Mouse (Mus musculus): Measurements from ENCODE around the gene Klhl34. TPM values are rescaled to one million over a fixed set of nuclear protein-coding genes. Genes with fewer than 3 reads are reported as not detected.

Gene Klhl34
- polyA plus RNA-seq (2012; rRNA removed): 0.05 and 0.10 TPM in 2 replicates

DNA sequence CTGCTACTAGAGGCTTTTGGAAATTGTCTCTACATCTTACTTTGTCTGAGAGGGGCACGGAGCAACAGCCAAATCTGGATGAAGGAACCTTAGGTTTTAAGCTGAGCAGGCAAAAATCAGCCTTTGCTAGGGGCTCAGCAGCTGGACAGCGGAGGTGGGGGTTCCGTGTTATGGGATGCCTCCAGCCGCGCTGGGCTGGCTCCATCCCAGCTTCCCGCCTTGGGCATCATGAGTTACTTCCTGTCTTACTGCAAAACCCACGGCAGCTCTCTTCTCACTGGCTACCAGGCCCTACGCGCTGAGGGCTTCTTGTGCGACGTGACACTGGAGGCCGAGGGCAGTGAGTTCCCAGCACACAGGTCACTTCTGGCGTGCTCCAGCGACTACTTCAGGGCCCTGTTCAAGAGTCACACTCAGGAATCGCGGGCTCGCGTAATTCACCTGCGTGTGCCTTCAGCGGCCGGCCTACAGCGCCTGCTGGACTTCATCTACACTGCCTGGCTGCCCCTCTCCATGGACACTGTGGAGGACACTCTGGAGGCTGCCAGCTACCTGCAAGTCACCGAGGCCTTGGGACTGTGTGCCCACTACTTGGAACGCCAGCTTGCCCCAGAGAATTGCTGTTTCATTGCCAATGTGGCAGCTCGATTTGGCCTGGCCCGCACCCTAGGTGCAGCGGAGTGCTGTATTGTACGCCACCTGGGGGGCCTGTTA, at the start of gene Klhl34:
Gene Klhl34 (plus strand): TSS at position 229 of the 714 bp plus-strand sequence.
- H3K4me1 ChIP-seq (ENCODE audit: control insufficient read depth, insufficient read depth, low read length): peaks cover 17% of the 10 kb centered on the region
- no peaks in the 10 kb centered on the region for H3K27me3 ChIP-seq (ENCODE audit: control insufficient read depth, insufficient read depth, low read length)
- DNase-seq: peak in 1 of 2 experiments; percentile 74
- H3K27ac ChIP-seq (ENCODE audit: insufficient read depth, low read length): peak within 1 kb of the TSS; percentile 17
- TF ChIP-seq CTCF (IDR thresholded peaks at IDR 0.05; ENCODE audit: borderline replicate concordance, insufficient read depth, low read depth, low read length): no peak
- no peak for TF ChIP-seq POLR2A (IDR thresholded peaks at IDR 0.05; ENCODE audit: borderline replicate concordance, insufficient read depth, low read length)
- no peak within 1 kb of the TSS for H3K4me3 ChIP-seq (replicated peaks; ENCODE audit: insufficient read depth, low read depth, low read length)
- WGBS: 18% methylated on average over 28 of the region's 28 CpGs

DNA sequence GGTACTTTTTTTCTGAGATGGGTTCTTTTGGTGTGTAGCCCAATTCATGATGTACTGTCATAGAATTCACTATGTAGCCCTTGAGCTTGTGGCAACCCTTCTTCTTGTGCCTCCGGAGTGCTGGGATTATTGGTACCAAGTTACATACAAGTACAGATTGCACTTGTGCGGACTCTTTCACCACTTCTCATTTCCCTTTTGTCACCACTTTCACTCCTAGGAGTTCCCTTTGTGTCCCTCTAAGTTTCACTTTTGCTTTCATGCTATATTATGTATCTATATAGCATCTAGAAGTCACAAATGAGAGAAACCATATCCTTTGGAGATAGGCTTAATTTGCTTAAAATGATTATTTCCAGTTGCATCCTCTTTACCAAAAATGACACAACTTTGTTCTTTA, 16.6 kb upstream of the Klhl34 start:
- Histone ChIP-seq H3K27me3 (ENCODE audit: control insufficient read depth, insufficient read depth, low read length) (no peaks in the 10 kb centered on the region), H3K4me1 (ENCODE audit: control insufficient read depth, insufficient read depth, low read length) (no peaks in the 10 kb centered on the region), H3K4me3 (replicated peaks; ENCODE audit: insufficient read depth, low read depth, low read length) (no peak overlapping the region), H3K27ac (ENCODE audit: insufficient read depth, low read length) (no peak overlapping the region)
- 90% methylated on average over 2 of the region's 2 CpGs for WGBS
- TF ChIP-seq POLR2A (IDR thresholded peaks at IDR 0.05; ENCODE audit: borderline replicate concordance, insufficient read depth, low read length) (no peak), CTCF (IDR thresholded peaks at IDR 0.05; ENCODE audit: borderline replicate concordance, insufficient read depth, low read depth, low read length) (no peak)
- no peak for DNase-seq

DNA sequence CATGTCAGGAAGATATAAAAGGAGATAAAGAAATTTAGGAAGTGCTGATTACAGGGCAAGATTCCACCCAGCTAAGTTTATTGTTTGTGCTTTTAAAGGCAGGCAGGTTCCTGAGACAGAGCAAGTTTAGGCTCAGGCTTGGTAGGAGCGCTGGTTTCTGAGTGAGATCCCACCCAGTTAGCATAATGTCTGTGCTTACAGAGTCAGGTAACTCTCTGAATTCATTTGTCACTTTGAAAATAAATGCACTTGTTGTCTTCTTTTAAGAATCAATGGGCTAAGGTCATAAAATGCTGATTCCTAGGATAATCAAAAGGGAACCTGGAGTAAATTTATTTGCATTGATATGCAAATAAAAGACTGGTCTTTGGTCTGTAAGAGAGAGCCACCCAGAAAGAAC, 8.5 kb upstream of the Klhl34 start:
- no peaks in the 10 kb centered on the region for H3K4me1 ChIP-seq (ENCODE audit: control insufficient read depth, insufficient read depth, low read length)
- WGBS: 76% methylated on average over 1 of the region's 1 CpGs
- H3K27ac ChIP-seq (ENCODE audit: insufficient read depth, low read length): no peak overlapping the region
- H3K4me3 ChIP-seq (replicated peaks; ENCODE audit: insufficient read depth, low read depth, low read length): no peak overlapping the region
- no peak for DNase-seq
- no peak for TF ChIP-seq POLR2A (IDR thresholded peaks at IDR 0.05; ENCODE audit: borderline replicate concordance, insufficient read depth, low read length)
- no peak for TF ChIP-seq CTCF (IDR thresholded peaks at IDR 0.05; ENCODE audit: borderline replicate concordance, insufficient read depth, low read depth, low read length)
- H3K27me3 ChIP-seq (ENCODE audit: control insufficient read depth, insufficient read depth, low read length): no peaks in the 10 kb centered on the region

DNA sequence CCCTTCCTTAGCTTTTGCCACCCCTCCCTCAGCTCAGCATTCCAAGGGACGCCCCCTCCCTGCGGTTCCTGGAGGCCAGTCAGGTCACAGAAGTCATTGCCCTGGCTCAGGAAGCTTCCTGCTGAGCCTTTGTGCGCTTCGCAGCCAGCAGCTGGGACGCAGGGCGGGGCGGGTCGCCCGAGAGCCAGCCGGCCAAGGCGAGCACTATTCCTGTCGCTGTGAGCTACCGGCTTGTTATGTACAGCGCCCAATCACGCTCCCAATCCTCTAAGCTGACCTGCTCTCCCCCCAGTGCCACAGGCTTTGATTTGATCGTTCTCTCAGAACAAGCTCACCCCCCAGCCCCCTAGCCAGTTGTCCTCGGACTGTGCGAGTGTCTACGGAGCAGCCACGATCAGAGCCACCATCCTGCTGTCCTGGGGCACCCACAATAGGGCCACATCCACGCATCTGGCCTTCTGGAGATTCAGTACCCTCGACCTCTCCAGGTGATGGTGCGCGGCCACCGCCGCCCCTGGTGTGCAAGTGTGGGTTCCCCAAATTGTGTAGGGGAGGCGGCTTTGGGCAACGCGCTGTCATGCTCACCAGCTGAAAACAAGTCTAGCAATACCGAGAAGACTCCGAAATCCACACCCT, 546 bp upstream of the Klhl34 start:
- no peak overlapping the region for H3K4me3 ChIP-seq (replicated peaks; ENCODE audit: insufficient read depth, low read depth, low read length)
- peak overlapping the region; percentile 17; the same call in 1 of the 2 replicates for H3K27ac ChIP-seq (ENCODE audit: insufficient read depth, low read length)
- TF ChIP-seq POLR2A (IDR thresholded peaks at IDR 0.05; ENCODE audit: borderline replicate concordance, insufficient read depth, low read length): no peak
- no peak for TF ChIP-seq CTCF (IDR thresholded peaks at IDR 0.05; ENCODE audit: borderline replicate concordance, insufficient read depth, low read depth, low read length)
- DNase-seq: peak; percentile 60 to 65
- 20% methylated on average over 31 of the region's 31 CpGs for WGBS
- H3K27me3 ChIP-seq (ENCODE audit: control insufficient read depth, insufficient read depth, low read length): no peaks in the 10 kb centered on the region
- peaks cover 17% of the 10 kb centered on the region for H3K4me1 ChIP-seq (ENCODE audit: control insufficient read depth, insufficient read depth, low read length)

DNA sequence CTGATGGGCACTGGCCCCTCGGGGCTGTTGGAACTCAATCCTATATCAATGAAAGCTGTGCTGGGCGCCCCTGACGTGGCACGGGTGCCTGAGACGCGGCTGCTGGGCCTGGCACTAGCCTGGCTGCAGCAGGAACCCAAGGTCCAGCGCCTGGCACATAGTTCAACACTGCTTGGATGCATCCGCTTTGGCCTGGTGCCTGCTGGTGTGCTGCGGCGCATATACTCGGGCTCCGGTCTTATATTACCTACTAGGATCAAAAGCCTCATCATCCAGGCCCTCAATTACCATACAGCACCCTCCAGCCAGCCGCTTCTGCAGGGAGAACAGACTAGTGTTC, 656 bp downstream of the Klhl34 start:
- DNase-seq: peak in 1 of 2 experiments; percentile 69
- Histone ChIP-seq H3K4me3 (replicated peaks; ENCODE audit: insufficient read depth, low read depth, low read length) (no peak overlapping the region), H3K27ac (ENCODE audit: insufficient read depth, low read length) (no peak overlapping the region), H3K27me3 (ENCODE audit: control insufficient read depth, insufficient read depth, low read length) (no peaks in the 10 kb centered on the region), H3K4me1 (ENCODE audit: control insufficient read depth, insufficient read depth, low read length) (peaks cover 17% of the 10 kb centered on the region)
- WGBS: 13% methylated on average over 13 of the region's 13 CpGs
- no peak for TF ChIP-seq CTCF (IDR thresholded peaks at IDR 0.05; ENCODE audit: borderline replicate concordance, insufficient read depth, low read depth, low read length)
- TF ChIP-seq POLR2A (IDR thresholded peaks at IDR 0.05; ENCODE audit: borderline replicate concordance, insufficient read depth, low read length): no peak

DNA sequence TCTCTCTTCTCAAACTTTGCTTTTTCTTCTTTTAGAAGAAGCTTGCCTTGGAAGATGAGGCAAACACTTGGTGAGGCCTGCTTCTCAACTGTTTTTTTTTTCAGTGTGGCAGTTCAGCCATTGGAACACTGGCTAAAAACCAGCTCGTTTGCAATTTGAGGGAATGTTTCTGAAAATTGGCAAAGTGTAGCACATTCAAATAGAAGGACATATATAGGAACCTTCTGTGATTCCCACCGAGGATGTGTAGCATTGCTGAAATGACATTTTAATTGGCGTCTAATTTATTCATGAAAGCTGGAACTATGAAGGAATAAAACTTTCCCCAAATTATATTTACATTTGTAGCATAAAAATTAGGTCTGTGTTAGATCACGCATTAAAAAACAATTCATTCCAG, 11.7 kb downstream of the Klhl34 start:
- no peak for DNase-seq
- no peaks in the 10 kb centered on the region for H3K27me3 ChIP-seq (ENCODE audit: control insufficient read depth, insufficient read depth, low read length)
- H3K4me3 ChIP-seq (replicated peaks; ENCODE audit: insufficient read depth, low read depth, low read length): no peak overlapping the region
- H3K4me1 ChIP-seq (ENCODE audit: control insufficient read depth, insufficient read depth, low read length): no peaks in the 10 kb centered on the region
- TF ChIP-seq POLR2A (IDR thresholded peaks at IDR 0.05; ENCODE audit: borderline replicate concordance, insufficient read depth, low read length) (no peak), CTCF (IDR thresholded peaks at IDR 0.05; ENCODE audit: borderline replicate concordance, insufficient read depth, low read depth, low read length) (no peak)
- WGBS: 42% methylated on average over 4 of the region's 4 CpGs
- H3K27ac ChIP-seq (ENCODE audit: insufficient read depth, low read length): no peak overlapping the region

Other genes starting within 250 kb of the Klhl34 start
- not detected in 2 replicates for gene Yy2, start 249.4 kb upstream of the Klhl34 start, polyA plus RNA-seq (2012; rRNA removed)
- gene Mbtps2, start 219.7 kb upstream of the Klhl34 start, polyA plus RNA-seq (2012; rRNA removed): 29.9 and 30.1 TPM in 2 replicates
- gene Smpx, start 119.5 kb upstream of the Klhl34 start, polyA plus RNA-seq (2012; rRNA removed): 9.7 and 10.2 TPM in 2 replicates
- 29.8 and 35.6 TPM in 2 replicates for gene Cnksr2, start 224.9 kb downstream of the Klhl34 start, polyA plus RNA-seq (2012; rRNA removed)

All from cerebellum, adult 2 months (tissue).